In genomic region chr17:53664703-53665382, GRCm38 (mm10) we compare ENCODE assay signal across 14 mouse cellular contexts. TPM values are rescaled to one million over a fixed set of nuclear protein-coding genes. Genes with fewer than 3 reads are reported as not detected.
"Had no signal": no experiment of that assay in that cellular context is flagged by ENCODE, and none has a peak within 500 bp of the region (broad histone marks: within the 10 kb centered on the region; RNA-seq: fewer than 3 reads in every experiment).

No protein-coding gene starts in this region.

- H3K4me1 ChIP-seq: limb, embryonic 13.5 days; neural tube, embryonic 12.5 days had no signal

- H3K4me3 ChIP-seq: limb, embryonic 13.5 days; midbrain, embryonic 13.5 days; myocyte; neural tube, embryonic 12.5 days had no signal

- DNase-seq: kidney, adult 9 months; kidney, postnatal 36 days; left cerebral cortex, postnatal 4 days; lung, adult 18-20 months; spleen, adult 18-20 months; thymus, adult 18-20 months; thymus, postnatal 14 days had no signal

- ATAC-seq: midbrain, embryonic 13.5 days had no signal

- H3K27me3 ChIP-seq: limb, embryonic 13.5 days; midbrain, embryonic 13.5 days; neural tube, embryonic 12.5 days had no signal

- H3K9ac ChIP-seq: limb, embryonic 13.5 days; liver, embryonic 14.5 days; midbrain, embryonic 13.5 days; neural tube, embryonic 12.5 days had no signal

- H3K4me2 ChIP-seq: limb, embryonic 13.5 days; midbrain, embryonic 13.5 days; neural tube, embryonic 12.5 days had no signal

- H3K27ac ChIP-seq: kidney, postnatal 0 days; limb, embryonic 13.5 days; liver, embryonic 14.5 days; midbrain, embryonic 13.5 days; neural tube, embryonic 12.5 days had no signal

- H3K9me3 ChIP-seq: limb, embryonic 13.5 days; midbrain, embryonic 13.5 days; neural tube, embryonic 12.5 days had no signal

RNA-seq across cellular contexts. Expression of gene Sgo1, which starts 24.3 kb away (rescaled TPM):
- polyA plus RNA-seq: liver, adult 2 months had no signal
